26 mouse cellular contexts compared by ENCODE assay signal in the genomic region with DNA sequence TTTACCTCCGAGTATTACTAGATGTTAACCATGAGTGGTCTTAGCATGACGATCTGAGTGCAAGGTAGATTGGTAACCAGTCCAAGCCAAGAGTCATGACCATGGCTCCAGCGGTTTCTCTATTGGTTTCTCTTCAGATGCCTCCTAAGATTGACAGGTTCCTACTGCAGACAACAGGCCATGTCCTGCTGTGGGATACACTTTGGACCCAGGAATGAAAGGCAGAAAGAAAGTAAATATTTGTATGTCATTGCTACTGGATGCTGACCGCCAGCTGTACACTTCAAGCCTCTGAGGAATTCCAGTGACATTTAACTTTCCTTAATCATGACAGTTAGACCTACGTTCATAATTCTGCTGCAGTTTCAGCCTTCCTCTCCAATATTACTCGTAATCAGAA. TPM values are rescaled to one million over a fixed set of nuclear protein-coding genes. Genes with fewer than 3 reads are reported as not detected.
"Had no signal": no experiment of that assay in that cellular context is flagged by ENCODE, and none has a peak within 500 bp of the region (broad histone marks: within the 10 kb centered on the region; RNA-seq: fewer than 3 reads in every experiment).

No protein-coding gene starts in this region.

- H3K27me3 ChIP-seq: lung, embryonic 15.5 days; midbrain, embryonic 13.5 days; midbrain, embryonic 15.5 days; neural tube, embryonic 12.5 days; stomach, embryonic 15.5 days had no signal

- H3K4me2 ChIP-seq: lung, embryonic 15.5 days; midbrain, embryonic 11.5 days; midbrain, embryonic 13.5 days; midbrain, embryonic 15.5 days; neural tube, embryonic 12.5 days; stomach, embryonic 15.5 days had no signal

- H3K9ac ChIP-seq: liver, embryonic 14.5 days; lung, embryonic 15.5 days; midbrain, embryonic 13.5 days; midbrain, embryonic 15.5 days; neural tube, embryonic 12.5 days; stomach, embryonic 15.5 days had no signal

- H3K27ac ChIP-seq: liver, embryonic 14.5 days; lung, embryonic 15.5 days; macrophage; midbrain, embryonic 13.5 days; midbrain, embryonic 15.5 days; neural tube, embryonic 12.5 days; stomach, embryonic 15.5 days; stomach, postnatal 0 days had no signal

- H3K4me1 ChIP-seq: lung, embryonic 15.5 days; megakaryocyte, embryonic 14.5 days; midbrain, embryonic 13.5 days; midbrain, embryonic 15.5 days; neural tube, embryonic 12.5 days; stomach, embryonic 15.5 days had no signal

- H3K9me3 ChIP-seq: lung, embryonic 15.5 days; midbrain, embryonic 13.5 days; midbrain, embryonic 15.5 days; neural tube, embryonic 12.5 days; stomach, embryonic 15.5 days had no signal

- H3K36me3 ChIP-seq: lung, embryonic 15.5 days; midbrain, embryonic 13.5 days; midbrain, embryonic 15.5 days; neural tube, embryonic 12.5 days; stomach, embryonic 15.5 days had no signal

- H3K4me3 ChIP-seq: lung, embryonic 15.5 days; megakaryocyte, embryonic 14.5 days; midbrain, embryonic 13.5 days; midbrain, embryonic 15.5 days; neural tube, embryonic 12.5 days; stomach, embryonic 15.5 days had no signal

- DNase-seq: lung, adult 2 months; lung, postnatal 14 days; lung, postnatal 36 days; right cerebral cortex, postnatal 14 days; thymus, adult 2 months; thymus, postnatal 25 days; thymus, postnatal 4 days had no signal

- ATAC-seq: lung, postnatal 0 days; midbrain, embryonic 13.5 days; midbrain, embryonic 15.5 days had no signal

RNA-seq across cellular contexts. Expression of a gene that starts 4.4 kb away (rescaled TPM):
- total RNA-seq: megakaryocyte progenitor cell, adult 5-6 weeks; midbrain, postnatal 0 days; monocyte, adult 5-6 weeks; neutrophil, adult 5-6 weeks had no signal
- polyA plus RNA-seq: liver, embryonic 14.5 days; lung, adult 2 months; lung, embryonic 15.5 days; lung, postnatal 0 days; macrophage; midbrain, embryonic 11.5 days; midbrain, embryonic 13.5 days; midbrain, embryonic 15.5 days; midbrain, postnatal 0 days; neural tube, embryonic 12.5 days; neural tube, embryonic 14.5 days; spleen, adult 2 months; stomach, embryonic 15.5 days; stomach, postnatal 0 days; testis, adult 2 months; thymus, adult 2 months; urinary bladder, adult 2 months had no signal

RNA-seq across cellular contexts. Expression of a gene that starts 11.6 kb away (rescaled TPM):
- total RNA-seq: megakaryocyte progenitor cell, adult 5-6 weeks; midbrain, postnatal 0 days; monocyte, adult 5-6 weeks; neutrophil, adult 5-6 weeks had no signal
- polyA plus RNA-seq: liver, embryonic 14.5 days; lung, adult 2 months; lung, embryonic 15.5 days; lung, postnatal 0 days; macrophage; midbrain, embryonic 11.5 days; midbrain, embryonic 13.5 days; midbrain, embryonic 15.5 days; midbrain, postnatal 0 days; neural tube, embryonic 12.5 days; neural tube, embryonic 14.5 days; spleen, adult 2 months; stomach, embryonic 15.5 days; stomach, postnatal 0 days; thymus, adult 2 months had no signal

RNA-seq across cellular contexts. Expression of a gene that starts 31.9 kb away (rescaled TPM):
- total RNA-seq: megakaryocyte progenitor cell, adult 5-6 weeks; midbrain, postnatal 0 days; monocyte, adult 5-6 weeks; neutrophil, adult 5-6 weeks had no signal
- polyA plus RNA-seq: liver, embryonic 14.5 days; lung, adult 2 months; lung, embryonic 15.5 days; lung, postnatal 0 days; macrophage; midbrain, embryonic 11.5 days; midbrain, embryonic 13.5 days; midbrain, embryonic 15.5 days; midbrain, postnatal 0 days; neural tube, embryonic 12.5 days; neural tube, embryonic 14.5 days; spleen, adult 2 months; stomach, embryonic 15.5 days; stomach, postnatal 0 days; testis, adult 2 months; thymus, adult 2 months; urinary bladder, adult 2 months had no signal

RNA-seq across cellular contexts. Expression of a gene that starts 42.7 kb away (rescaled TPM):
- total RNA-seq: megakaryocyte progenitor cell, adult 5-6 weeks; midbrain, postnatal 0 days; monocyte, adult 5-6 weeks; neutrophil, adult 5-6 weeks had no signal
- polyA plus RNA-seq: liver, embryonic 14.5 days; lung, adult 2 months; lung, embryonic 15.5 days; lung, postnatal 0 days; macrophage; midbrain, embryonic 11.5 days; midbrain, embryonic 13.5 days; midbrain, embryonic 15.5 days; midbrain, postnatal 0 days; neural tube, embryonic 12.5 days; neural tube, embryonic 14.5 days; spleen, adult 2 months; stomach, embryonic 15.5 days; stomach, postnatal 0 days; urinary bladder, adult 2 months had no signal
